Mouse (Mus musculus) heart, postnatal 36 days (tissue): ENCODE data around the gene Rab37. TPM values are rescaled to one million over a fixed set of nuclear protein-coding genes. Genes with fewer than 3 reads are reported as not detected.

ENCODE experiments used
- DNase-seq, 2 experiments: peaks; one replicate each; pipeline ENCODE4 v3.0.0; 2021 to 2022
- intact Hi-C: fragments of 180-260 bp; cut with DNase I; formaldehyde crosslinking; loops from one replicate; pipeline ENCODE4 v1.15.1; 2025
- total RNA-seq, 2 experiments: library from RNA; stranded (reverse); gene quantifications; 2 replicates each; pipeline ENCODE4 v1.2.3; 2021

Gene Rab37
- total RNA-seq, 2 experiments from 2014 or later, result 0.54 to 0.72 TPM

- intact Hi-C loops, result loop anchor here (1.0 kb wide), 2 partner anchors 21 to 108 kb away; no protein-coding TSS in a partner anchor
Measured at GRCm38 (mm10) chr11:115161578-115162204, 70.5 kb downstream of the Rab37 start.

GRCm38 (mm10) chr11:115162205-115162601 lies 71.0 kb downstream of the Rab37 start:
- DNase-seq, result no peak

More at GRCm38 (mm10) chr11:115161578-115162204, 70.5 kb downstream of the Rab37 start:
- no peak for DNase-seq

GRCm38 (mm10) chr11:115162832-115163480 lies 71.7 kb downstream of the Rab37 start, which contains the start of gene Slc9a3r1:
Gene Slc9a3r1, plus strand, starts transcription at chr11:115163341.
- intact Hi-C loops, result no loop called here
- peak; percentile 98 for DNase-seq

More at GRCm38 (mm10) chr11:115162205-115162601, 71.0 kb downstream of the Rab37 start:
- intact Hi-C loops, result no loop called here

GRCm38 (mm10) chr11:115163568-115164150 lies 72.4 kb downstream of the Rab37 start:
- intact Hi-C loops, result no loop called here
- peak; percentile 41 to 50 for DNase-seq

- intact Hi-C loops, result no loop called here
- DNase-seq, result no peak
Measured at GRCm38 (mm10) chr11:115164341-115164975, 73.2 kb downstream of the Rab37 start.

- intact Hi-C loops, result no loop called here
- DNase-seq, result no peak
Measured at GRCm38 (mm10) chr11:115164976-115165374, 73.7 kb downstream of the Rab37 start.

GRCm38 (mm10) chr11:115166776-115167175 lies 75.5 kb downstream of the Rab37 start:
- no peak for DNase-seq
- intact Hi-C loops, result no loop called here

- intact Hi-C loops, result no loop called here
- no peak for DNase-seq
Measured at GRCm38 (mm10) chr11:115167631-115168249, 76.5 kb downstream of the Rab37 start.

- intact Hi-C loops, result no loop called here
- DNase-seq, result no peak
Measured at GRCm38 (mm10) chr11:115169430-115169829, 78.2 kb downstream of the Rab37 start.

- no peak for DNase-seq
- intact Hi-C loops, result no loop called here
Measured at GRCm38 (mm10) chr11:115171125-115171524, 79.9 kb downstream of the Rab37 start.

- intact Hi-C loops, result no loop called here
- DNase-seq, result peak in 1 of 2 experiments; percentile 55
Measured at GRCm38 (mm10) chr11:115172825-115173287, 81.6 kb downstream of the Rab37 start.

GRCm38 (mm10) chr11:115173549-115174339 lies 82.5 kb downstream of the Rab37 start:
- no peak for DNase-seq

GRCm38 (mm10) chr11:115176399-115177190 lies 85.4 kb downstream of the Rab37 start:
- intact Hi-C loops, result no loop called here

More at GRCm38 (mm10) chr11:115173549-115174339, 82.5 kb downstream of the Rab37 start:
- intact Hi-C loops, result no loop called here

GRCm38 (mm10) chr11:115177559-115178195 lies 86.4 kb downstream of the Rab37 start:
- DNase-seq, result no peak
- intact Hi-C loops, result no loop called here

More at GRCm38 (mm10) chr11:115176399-115177190, 85.4 kb downstream of the Rab37 start:
- no peak for DNase-seq

- intact Hi-C loops, result no loop called here
- no peak for DNase-seq
Measured at GRCm38 (mm10) chr11:115178766-115179165, 87.5 kb downstream of the Rab37 start.

GRCm38 (mm10) chr11:115179191-115179590 lies 88.0 kb downstream of the Rab37 start:
- no peak for DNase-seq
- intact Hi-C loops, result no loop called here

- intact Hi-C loops, result no loop called here
- no peak for DNase-seq
Measured at GRCm38 (mm10) chr11:115179881-115180280, 88.7 kb downstream of the Rab37 start.

GRCm38 (mm10) chr11:115181913-115182638 lies 90.8 kb downstream of the Rab37 start:
- intact Hi-C loops, result loop anchor here (1.0 kb wide), 2 partner anchors 21 to 99 kb away; no protein-coding TSS in a partner anchor
- DNase-seq, result peak; percentile 85 to 88
